Mouse (Mus musculus): ENCODE measurements around the gene Dut. TPM values are rescaled to one million over a fixed set of nuclear protein-coding genes. Genes with fewer than 3 reads are reported as not detected.

Gene Dut
- 77.7 and 87.6 TPM in 2 replicates for polyA plus RNA-seq (2015; fragmentation: Nextera tagmentation; extraction: Ambion mirVana)

GRCm38 (mm10) chr2:125247108-125247961, at the start of gene Dut:
Dut (plus strand) TSS chr2:125247190.
- H3K4me3 ChIP-seq (ENCODE audit: low read depth, low read length): peak within 1 kb of the TSS; percentile 86
- peaks cover 16% of the 10 kb centered on the region for H3K4me1 ChIP-seq (ENCODE audit: control insufficient read depth, low read depth, low read length)
- H3K27me3 ChIP-seq (ENCODE audit: control insufficient read depth, insufficient read depth, low read depth, low read length): no peaks in the 10 kb centered on the region
- H3K4me2 ChIP-seq (ENCODE audit: low read depth, low read length): peak within 1 kb of the TSS; percentile 79
- under 1% methylated on average over 83 of the region's 96 CpGs for WGBS (ENCODE audit: insufficient replicate concordance)
- H3K27ac ChIP-seq (ENCODE audit: low read length): peak within 1 kb of the TSS; percentile 90
- peaks cover 21% of the 10 kb centered on the region for H3K36me3 ChIP-seq (ENCODE audit: control insufficient read depth, insufficient read depth)
- peak within 1 kb of the TSS; percentile 86 for H3K9ac ChIP-seq (ENCODE audit: low read depth, low read length)
- ATAC-seq (ENCODE audit: low read depth): peak; percentile 97
- H3K9me3 ChIP-seq (replicated peaks; ENCODE audit: control insufficient read depth, low read length): no peaks in the 10 kb centered on the region

DNA sequence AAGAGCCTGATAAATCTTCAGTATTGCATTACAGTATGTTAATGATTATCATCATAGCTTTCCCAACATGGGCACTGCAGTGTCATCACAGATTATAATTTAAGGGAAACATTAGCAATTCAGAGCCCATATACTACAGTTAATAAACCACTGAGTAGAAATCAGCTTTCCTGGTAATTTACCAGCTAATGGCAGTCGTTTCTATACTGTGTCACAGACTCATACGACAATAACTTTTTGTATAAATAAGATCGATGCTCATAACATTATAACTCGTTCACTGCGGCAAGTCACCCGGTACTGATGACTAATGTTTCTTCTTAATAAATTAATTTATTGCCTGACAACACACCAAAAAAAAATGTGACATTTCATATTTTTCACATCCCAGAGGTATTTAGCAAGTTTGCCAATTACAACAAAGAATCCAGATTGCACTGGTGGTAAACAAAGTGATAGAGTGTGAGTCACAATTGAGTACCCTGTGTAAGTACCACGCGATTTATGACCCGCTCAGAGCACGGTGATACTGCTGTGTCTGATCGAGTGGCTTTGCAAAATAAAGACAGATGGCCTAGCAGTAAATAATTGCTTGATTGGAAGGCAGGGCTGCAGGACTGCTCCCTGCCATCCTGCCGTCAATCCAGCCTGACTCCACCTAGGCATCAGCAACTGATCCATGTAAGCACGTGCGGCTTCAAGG, 37.9 kb upstream of the Dut start:
- Histone ChIP-seq H3K36me3 (ENCODE audit: control insufficient read depth, insufficient read depth) (no peaks in the 10 kb centered on the region), H3K4me1 (ENCODE audit: control insufficient read depth, low read depth, low read length) (no peaks in the 10 kb centered on the region), H3K4me2 (ENCODE audit: low read depth, low read length) (no peak overlapping the region), H3K9ac (ENCODE audit: low read depth, low read length) (no peak overlapping the region), H3K27me3 (ENCODE audit: control insufficient read depth, insufficient read depth, low read depth, low read length) (no peaks in the 10 kb centered on the region), H3K27ac (ENCODE audit: low read length) (no peak overlapping the region), H3K4me3 (ENCODE audit: low read depth, low read length) (no peak overlapping the region), H3K9me3 (replicated peaks; ENCODE audit: control insufficient read depth, low read length) (no peaks in the 10 kb centered on the region)
- ATAC-seq (ENCODE audit: low read depth): no peak
- WGBS (ENCODE audit: insufficient replicate concordance): 67% methylated on average over 14 of the region's 14 CpGs

- H3K9ac ChIP-seq (ENCODE audit: low read depth, low read length): no peak overlapping the region
Observed at GRCm38 (mm10) chr2:125211831-125212510, 35.0 kb upstream of the Dut start.

GRCm38 (mm10) chr2:125214592-125214991, 32.4 kb upstream of the Dut start:
- H3K27me3 ChIP-seq (ENCODE audit: control insufficient read depth, insufficient read depth, low read depth, low read length): no peaks in the 10 kb centered on the region
- WGBS (ENCODE audit: insufficient replicate concordance): 5% methylated on average over 3 of the region's 3 CpGs
- no peak for ATAC-seq (ENCODE audit: low read depth)
- H3K4me2 ChIP-seq (ENCODE audit: low read depth, low read length): no peak overlapping the region
- no peak overlapping the region for H3K4me3 ChIP-seq (ENCODE audit: low read depth, low read length)
- H3K9me3 ChIP-seq (replicated peaks; ENCODE audit: control insufficient read depth, low read length): no peaks in the 10 kb centered on the region
- H3K4me1 ChIP-seq (ENCODE audit: control insufficient read depth, low read depth, low read length): no peaks in the 10 kb centered on the region
- no peaks in the 10 kb centered on the region for H3K36me3 ChIP-seq (ENCODE audit: control insufficient read depth, insufficient read depth)
- no peak overlapping the region for H3K27ac ChIP-seq (ENCODE audit: low read length)
- H3K9ac ChIP-seq (ENCODE audit: low read depth, low read length): no peak overlapping the region

More at GRCm38 (mm10) chr2:125211831-125212510, 35.0 kb upstream of the Dut start:
- Histone ChIP-seq H3K9me3 (replicated peaks; ENCODE audit: control insufficient read depth, low read length) (no peaks in the 10 kb centered on the region), H3K27me3 (ENCODE audit: control insufficient read depth, insufficient read depth, low read depth, low read length) (no peaks in the 10 kb centered on the region), H3K27ac (ENCODE audit: low read length) (no peak overlapping the region), H3K36me3 (ENCODE audit: control insufficient read depth, insufficient read depth) (no peaks in the 10 kb centered on the region), H3K4me2 (ENCODE audit: low read depth, low read length) (no peak overlapping the region), H3K4me3 (ENCODE audit: low read depth, low read length) (no peak overlapping the region), H3K4me1 (ENCODE audit: control insufficient read depth, low read depth, low read length) (no peaks in the 10 kb centered on the region)
- no peak for ATAC-seq (ENCODE audit: low read depth)
- WGBS (ENCODE audit: insufficient replicate concordance): 54% methylated on average over 10 of the region's 10 CpGs

- no peaks in the 10 kb centered on the region; the same call in 1 of the 2 replicates for H3K4me1 ChIP-seq (ENCODE audit: control insufficient read depth, low read depth, low read length)
- WGBS (ENCODE audit: insufficient replicate concordance): 56% methylated on average over 6 of the region's 6 CpGs
- H3K9ac ChIP-seq (ENCODE audit: low read depth, low read length): no peak overlapping the region
- H3K4me2 ChIP-seq (ENCODE audit: low read depth, low read length): no peak overlapping the region
- no peak overlapping the region for H3K4me3 ChIP-seq (ENCODE audit: low read depth, low read length)
- ATAC-seq (ENCODE audit: low read depth): no peak
- no peaks in the 10 kb centered on the region for H3K36me3 ChIP-seq (ENCODE audit: control insufficient read depth, insufficient read depth)
- H3K27ac ChIP-seq (ENCODE audit: low read length): no peak overlapping the region
- H3K27me3 ChIP-seq (ENCODE audit: control insufficient read depth, insufficient read depth, low read depth, low read length): no peaks in the 10 kb centered on the region
- no peaks in the 10 kb centered on the region for H3K9me3 ChIP-seq (replicated peaks; ENCODE audit: control insufficient read depth, low read length)
Observed at GRCm38 (mm10) chr2:125217286-125217685, 29.7 kb upstream of the Dut start.

DNA sequence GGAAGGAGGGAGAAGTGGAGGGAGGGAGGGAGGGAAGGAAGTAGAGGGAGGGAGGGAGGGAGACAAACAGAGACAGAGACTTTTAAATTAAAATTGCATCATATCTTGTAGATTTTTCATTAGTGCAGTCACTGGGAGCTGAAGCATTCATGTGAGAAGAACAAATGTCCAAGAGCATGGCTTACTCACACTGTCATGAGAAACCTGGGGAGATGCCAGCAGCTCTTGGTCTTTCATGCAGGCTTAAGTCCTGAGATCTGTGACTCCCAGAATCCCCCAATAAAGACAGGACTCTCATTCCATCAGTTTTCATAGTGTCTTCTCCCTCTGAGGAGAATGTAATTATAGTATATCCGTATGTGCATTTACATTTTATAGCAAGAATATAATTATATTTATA, 28.4 kb upstream of the Dut start:
- no peak for ATAC-seq (ENCODE audit: low read depth)
- Histone ChIP-seq H3K36me3 (ENCODE audit: control insufficient read depth, insufficient read depth) (no peaks in the 10 kb centered on the region), H3K9me3 (replicated peaks; ENCODE audit: control insufficient read depth, low read length) (no peaks in the 10 kb centered on the region), H3K27me3 (ENCODE audit: control insufficient read depth, insufficient read depth, low read depth, low read length) (no peaks in the 10 kb centered on the region), H3K4me2 (ENCODE audit: low read depth, low read length) (no peak overlapping the region), H3K4me3 (ENCODE audit: low read depth, low read length) (no peak overlapping the region), H3K27ac (ENCODE audit: low read length) (no peak overlapping the region), H3K4me1 (ENCODE audit: control insufficient read depth, low read depth, low read length) (no peaks in the 10 kb centered on the region; the same call in 1 of the 2 replicates), H3K9ac (ENCODE audit: low read depth, low read length) (no peak overlapping the region)
- 56% methylated on average over 1 of the region's 1 CpGs for WGBS (ENCODE audit: insufficient replicate concordance)

GRCm38 (mm10) chr2:125219268-125219667, 27.7 kb upstream of the Dut start:
- no peak for ATAC-seq (ENCODE audit: low read depth)
- Histone ChIP-seq H3K27ac (ENCODE audit: low read length) (no peak overlapping the region), H3K4me2 (ENCODE audit: low read depth, low read length) (no peak overlapping the region), H3K27me3 (ENCODE audit: control insufficient read depth, insufficient read depth, low read depth, low read length) (no peaks in the 10 kb centered on the region), H3K9ac (ENCODE audit: low read depth, low read length) (no peak overlapping the region), H3K9me3 (replicated peaks; ENCODE audit: control insufficient read depth, low read length) (no peaks in the 10 kb centered on the region), H3K4me1 (ENCODE audit: control insufficient read depth, low read depth, low read length) (no peaks in the 10 kb centered on the region; the same call in 1 of the 2 replicates), H3K36me3 (ENCODE audit: control insufficient read depth, insufficient read depth) (no peaks in the 10 kb centered on the region), H3K4me3 (ENCODE audit: low read depth, low read length) (no peak overlapping the region)
- 58% methylated on average over 3 of the region's 3 CpGs for WGBS (ENCODE audit: insufficient replicate concordance)

- no peak overlapping the region for H3K4me3 ChIP-seq (ENCODE audit: low read depth, low read length)
- H3K36me3 ChIP-seq (ENCODE audit: control insufficient read depth, insufficient read depth): no peaks in the 10 kb centered on the region
- 56% methylated on average over 1 of the region's 1 CpGs for WGBS (ENCODE audit: insufficient replicate concordance)
- ATAC-seq (ENCODE audit: low read depth): no peak
- H3K9ac ChIP-seq (ENCODE audit: low read depth, low read length): no peak overlapping the region
- no peaks in the 10 kb centered on the region; the same call in 1 of the 2 replicates for H3K4me1 ChIP-seq (ENCODE audit: control insufficient read depth, low read depth, low read length)
- H3K4me2 ChIP-seq (ENCODE audit: low read depth, low read length): no peak overlapping the region
- H3K27me3 ChIP-seq (ENCODE audit: control insufficient read depth, insufficient read depth, low read depth, low read length): no peaks in the 10 kb centered on the region
- H3K27ac ChIP-seq (ENCODE audit: low read length): no peak overlapping the region
- no peaks in the 10 kb centered on the region for H3K9me3 ChIP-seq (replicated peaks; ENCODE audit: control insufficient read depth, low read length)
Observed at GRCm38 (mm10) chr2:125221673-125222072, 25.3 kb upstream of the Dut start.

Measured in liver, embryonic 16.5 days (tissue).